Mouse (Mus musculus): ENCODE data around the gene Dnajc8.

DNA sequence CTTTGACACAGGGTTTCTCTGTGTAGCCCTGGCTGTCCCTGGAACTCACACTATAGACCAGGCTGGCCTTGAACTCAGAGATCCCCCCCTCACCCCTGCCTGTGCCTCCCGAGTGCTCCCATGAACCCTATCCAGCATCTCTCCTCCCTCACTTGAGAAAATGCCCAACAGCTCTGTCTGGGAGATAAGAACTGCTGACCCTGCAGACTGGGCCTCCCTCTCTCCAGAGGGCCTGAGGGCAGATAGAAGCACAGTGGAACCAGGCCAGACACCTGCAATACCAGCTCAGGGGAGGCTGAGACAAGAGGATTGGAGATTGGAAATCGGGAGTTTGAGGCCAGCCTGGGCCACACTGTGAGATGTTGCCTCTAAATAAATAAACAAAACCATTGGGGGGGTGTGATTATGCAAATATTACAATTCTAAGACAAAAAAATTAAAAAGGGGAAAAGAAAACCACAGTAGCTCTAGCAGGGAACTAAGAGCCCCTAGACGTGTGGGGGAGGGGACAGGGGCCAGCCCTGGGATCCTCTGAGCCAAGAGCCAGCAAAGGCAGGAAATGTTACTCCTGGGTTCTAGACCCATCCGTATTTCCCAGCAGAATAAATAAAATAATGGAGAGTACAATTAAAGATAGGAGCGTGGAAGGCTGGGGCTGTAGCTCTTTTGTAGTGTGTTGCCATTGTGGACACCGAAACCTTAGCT lies 30.2 kb upstream of the Dnajc8 start:
- 0 out of 2 replicates have a peak, but pooled peaks have one; percentile 37 for TF ChIP-seq MAZ (IDR thresholded peaks at IDR 0.05; ENCODE audit: low read depth, low read length)
- no peak for TF ChIP-seq NRF1 (IDR thresholded peaks at IDR 0.05; ENCODE audit: insufficient read depth, low read depth, low read length, poor library complexity, severe bottlenecking)
- TF ChIP-seq TAL1 (IDR thresholded peaks at IDR 0.05; ENCODE audit: low read length) = 0 out of 2 replicates have a peak, but pooled peaks have one; percentile 4
- no peak for TF ChIP-seq BHLHE40 (IDR thresholded peaks at IDR 0.05; ENCODE audit: borderline replicate concordance, low read depth, low read length)
- TF ChIP-seq CHD2 (IDR thresholded peaks at IDR 0.05; ENCODE audit: low read length) = peak; percentile 41
- peak in 1 of 2 experiments; percentile 27; a peak in 2 of 4 replicates for TF ChIP-seq EP300 (IDR thresholded peaks at IDR 0.05; ENCODE audit: low read depth in 1 of 2, low read length in 2 of 2)
- TF ChIP-seq POLR2A (IDR thresholded peaks at IDR 0.05; ENCODE audit: control insufficient read depth in 1 of 2, insufficient read depth in 1 of 2, low read depth in 1 of 2, low read length in 2 of 2, poor library complexity in 1 of 2) = no peak
- no peak for TF ChIP-seq MYC (IDR thresholded peaks at IDR 0.05; ENCODE audit: low read depth, low read length)
